Mouse (Mus musculus) thymus, postnatal 25 days (tissue): ENCODE measurements around the gene G430095P16Rik.

Experiments used
- DNase-seq: peaks from one replicate; pipeline ENCODE4 v3.0.0; 2022

G430095P16Rik gene

GRCm38 (mm10) chr8:84725246-84725940 lies 2.6 kb downstream of the G430095P16Rik start:
- DNase-seq: no peak

- no peak for DNase-seq
These were observed 3.1 kb downstream of the G430095P16Rik start for GRCm38 (mm10) chr8:84725941-84726259.

GRCm38 (mm10) chr8:84728474-84728873 lies 5.7 kb downstream of the G430095P16Rik start:
- no peak for DNase-seq

GRCm38 (mm10) chr8:84729921-84730362 lies 7.1 kb downstream of the G430095P16Rik start:
- DNase-seq: no peak

GRCm38 (mm10) chr8:84730541-84731370 lies 7.9 kb downstream of the G430095P16Rik start:
- no peak for DNase-seq

GRCm38 (mm10) chr8:84731371-84732177 lies 8.8 kb downstream of the G430095P16Rik start:
- DNase-seq: no peak

GRCm38 (mm10) chr8:84732545-84732944 lies 9.7 kb downstream of the G430095P16Rik start:
- DNase-seq: no peak

- DNase-seq: no peak
These were observed 10.2 kb downstream of the G430095P16Rik start for GRCm38 (mm10) chr8:84732996-84733395.

GRCm38 (mm10) chr8:84733959-84734358 lies 11.2 kb downstream of the G430095P16Rik start:
- DNase-seq: no peak

- DNase-seq: no peak
These were observed 11.9 kb downstream of the G430095P16Rik start for GRCm38 (mm10) chr8:84734680-84735079.

GRCm38 (mm10) chr8:84735597-84735996 lies 12.8 kb downstream of the G430095P16Rik start:
- no peak for DNase-seq

GRCm38 (mm10) chr8:84736521-84736920 lies 13.7 kb downstream of the G430095P16Rik start:
- no peak for DNase-seq

GRCm38 (mm10) chr8:84737608-84738007 lies 14.8 kb downstream of the G430095P16Rik start:
- DNase-seq: peak; percentile 84

GRCm38 (mm10) chr8:84738266-84738665 lies 15.5 kb downstream of the G430095P16Rik start:
- no peak for DNase-seq

- no peak for DNase-seq
These were observed 16.1 kb downstream of the G430095P16Rik start for GRCm38 (mm10) chr8:84738715-84739400.

- no peak for DNase-seq
These were observed 16.6 kb downstream of the G430095P16Rik start for GRCm38 (mm10) chr8:84739401-84739742.

GRCm38 (mm10) chr8:84740895-84741843 lies 18.4 kb downstream of the G430095P16Rik start:
- DNase-seq: no peak

- DNase-seq: no peak
These were observed 19.6 kb downstream of the G430095P16Rik start for GRCm38 (mm10) chr8:84742171-84743053.

- no peak for DNase-seq
These were observed 20.2 kb downstream of the G430095P16Rik start for GRCm38 (mm10) chr8:84743054-84743415.
